22 mouse cellular contexts compared by ENCODE assay signal in the genomic region with DNA sequence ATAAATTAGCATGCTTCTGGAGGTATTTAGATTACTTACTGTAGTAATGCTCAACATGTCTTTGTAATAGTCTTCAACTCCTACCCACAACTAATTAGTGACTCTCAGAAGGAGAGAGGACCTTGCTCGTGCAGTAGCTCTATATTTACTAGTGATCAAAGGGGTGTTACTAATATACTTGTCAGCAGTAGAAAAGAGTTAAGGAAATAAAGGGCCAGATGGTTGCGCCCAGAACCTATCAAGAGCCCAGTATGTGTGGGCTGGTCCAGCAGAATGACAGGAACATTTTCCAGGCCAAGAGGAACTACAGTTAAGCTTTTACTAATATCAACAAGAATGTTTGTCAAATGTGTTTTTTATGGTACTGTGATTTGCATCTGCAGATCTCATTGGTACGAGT.
DNase-seq lines count a peak whose midpoint lies in the region; ATAC-seq and TF ChIP-seq lines count a peak whose summit lies in the region.
"Had no signal": no experiment of that assay in that cellular context is flagged by ENCODE, and none has a peak within 500 bp of the region (broad histone marks: within the 10 kb centered on the region; RNA-seq: fewer than 3 reads in every experiment).

No protein-coding gene starts in this region.

- intact Hi-C loops in left cerebral cortex, postnatal 36 days (cut with DNase I), result no loop called here

- H3K27me3 ChIP-seq in forebrain, embryonic 14.5 days (replicated peaks; ENCODE audit: control insufficient read depth, insufficient read depth, low read length), result no peaks in the 10 kb centered on the region
- H3K27me3 ChIP-seq in forebrain, postnatal 0 days (ENCODE audit: insufficient read depth, low read length), result no peaks in the 10 kb centered on the region
- no peaks in the 10 kb centered on the region for H3K27me3 ChIP-seq in forebrain, embryonic 15.5 days
- H3K27me3 ChIP-seq: embryonic facial prominence, embryonic 12.5 days; heart, embryonic 13.5 days; midbrain, embryonic 15.5 days; neural tube, embryonic 13.5 days had no signal

- peak; percentile 60 for ATAC-seq in forebrain, embryonic 14.5 days
- no peak for ATAC-seq in forebrain, postnatal 0 days
- ATAC-seq in forebrain, embryonic 15.5 days (replicated peaks), result peak; percentile 51
- ATAC-seq: hindbrain, postnatal 0 days; intestine, postnatal 0 days; midbrain, embryonic 15.5 days had no signal

- TF ChIP-seq CTCF in forebrain, postnatal 0 days (IDR thresholded peaks at IDR 0.05; ENCODE audit: low read depth), result no peak

- H3K4me1 ChIP-seq in forebrain, embryonic 14.5 days (ENCODE audit: control insufficient read depth, insufficient read depth, low read length), result no peaks in the 10 kb centered on the region
- no peaks in the 10 kb centered on the region for H3K4me1 ChIP-seq in forebrain, postnatal 0 days (ENCODE audit: insufficient read depth)
- H3K4me1 ChIP-seq in forebrain, embryonic 15.5 days, result no peaks in the 10 kb centered on the region
- H3K4me1 ChIP-seq: embryonic facial prominence, embryonic 12.5 days; midbrain, embryonic 15.5 days had no signal

- H3K4me3 ChIP-seq in forebrain, embryonic 14.5 days (ENCODE audit: low read depth, low read length), result no peak overlapping the region
- H3K4me3 ChIP-seq in forebrain, postnatal 0 days (ENCODE audit: low read depth, low read length), result no peak overlapping the region
- H3K4me3 ChIP-seq in forebrain, embryonic 15.5 days, result no peak overlapping the region
- H3K4me3 ChIP-seq: embryonic facial prominence, embryonic 12.5 days; heart, adult 2 months; heart, embryonic 13.5 days; midbrain, embryonic 15.5 days; neural tube, embryonic 13.5 days had no signal

- H3K9me3 ChIP-seq in forebrain, embryonic 14.5 days (replicated peaks; ENCODE audit: control insufficient read depth, low read length), result no peaks in the 10 kb centered on the region
- no peaks in the 10 kb centered on the region for H3K9me3 ChIP-seq in forebrain, postnatal 0 days (ENCODE audit: low read length)
- H3K9me3 ChIP-seq in forebrain, embryonic 15.5 days, result no peaks in the 10 kb centered on the region
- H3K9me3 ChIP-seq: embryonic facial prominence, embryonic 12.5 days; heart, embryonic 13.5 days; midbrain, embryonic 15.5 days; neural tube, embryonic 13.5 days had no signal

- H3K9ac ChIP-seq in forebrain, embryonic 14.5 days (ENCODE audit: low read length), result no peak overlapping the region
- no peak overlapping the region for H3K9ac ChIP-seq in forebrain, postnatal 0 days
- H3K9ac ChIP-seq in forebrain, embryonic 15.5 days (replicated peaks), result no peak overlapping the region
- H3K9ac ChIP-seq: embryonic facial prominence, embryonic 12.5 days; heart, embryonic 13.5 days; midbrain, embryonic 15.5 days; neural tube, embryonic 13.5 days had no signal

- no peak overlapping the region for H3K27ac ChIP-seq in forebrain, embryonic 14.5 days (ENCODE audit: low read depth, low read length)
- H3K27ac ChIP-seq in forebrain, postnatal 0 days (ENCODE audit: low read depth, low read length), result no peak overlapping the region
- H3K27ac ChIP-seq in forebrain, embryonic 15.5 days (replicated peaks), result no peak overlapping the region
- H3K27ac ChIP-seq: embryonic facial prominence, embryonic 12.5 days; heart, adult 2 months; heart, embryonic 13.5 days; hindbrain, postnatal 0 days; macrophage; midbrain, embryonic 15.5 days; neural tube, embryonic 13.5 days had no signal

- 28% methylated on average over 3 of the region's 3 CpGs for WGBS in forebrain, embryonic 14.5 days
- 31% methylated on average over 3 of the region's 3 CpGs for WGBS in forebrain, postnatal 0 days
- 35% methylated on average over 3 of the region's 3 CpGs for WGBS in forebrain, embryonic 15.5 days

- no peak overlapping the region for H3K4me2 ChIP-seq in forebrain, embryonic 14.5 days (ENCODE audit: low read length)
- no peak overlapping the region for H3K4me2 ChIP-seq in forebrain, postnatal 0 days (ENCODE audit: low read depth)
- H3K4me2 ChIP-seq in forebrain, embryonic 15.5 days (replicated peaks), result no peak overlapping the region
- H3K4me2 ChIP-seq: embryonic facial prominence, embryonic 12.5 days; heart, embryonic 13.5 days; midbrain, embryonic 15.5 days; neural tube, embryonic 13.5 days had no signal

- peak; percentile 41 for DNase-seq in forebrain, embryonic 14.5 days (ENCODE audit: low spot score)
- no peak for DNase-seq in forebrain, postnatal 0 days
- peak; percentile 4 for DNase-seq in 3T3-L1 (ENCODE audit: low read depth, low spot score)
- DNase-seq in brain, adult 2 months (ENCODE audit: low read depth, low spot score), result peak; percentile 81
- no peak for DNase-seq in left cerebral cortex, postnatal 36 days (ENCODE audit: low spot score in 2 of 2)
- DNase-seq in embryo, embryonic 10.5 days (ENCODE audit: low spot score), result no peak
- DNase-seq: adrenal gland, postnatal 10 days; gastrocnemius, postnatal 36 days; heart, adult 2 months; heart, postnatal 14 days; kidney, postnatal 4 days; retina, postnatal 1 day; right cerebral cortex, postnatal 25 days; thymus, postnatal 14 days had no signal

- no peaks in the 10 kb centered on the region for H3K36me3 ChIP-seq in forebrain, embryonic 14.5 days (ENCODE audit: control insufficient read depth, insufficient read depth, low read length)
- H3K36me3 ChIP-seq in forebrain, postnatal 0 days (ENCODE audit: insufficient read depth), result no peaks in the 10 kb centered on the region
- H3K36me3 ChIP-seq in forebrain, embryonic 15.5 days, result no peaks in the 10 kb centered on the region
- H3K36me3 ChIP-seq: embryonic facial prominence, embryonic 12.5 days; heart, embryonic 13.5 days; midbrain, embryonic 15.5 days; neural tube, embryonic 13.5 days had no signal

Comparison
In these comparisons a context has a peak if more than half of its experiments do, and no peak if none do; other contexts are left out.
1. DNase-seq: peak in forebrain, embryonic 14.5 days (single experiment), 3T3-L1 (single experiment) and brain, adult 2 months (single experiment); none in forebrain, postnatal 0 days (single experiment), left cerebral cortex, postnatal 36 days (0 of 2) and embryo, embryonic 10.5 days (single experiment).